Comparison of ENCODE assay signal across 9 mouse cellular contexts in the genomic region with DNA sequence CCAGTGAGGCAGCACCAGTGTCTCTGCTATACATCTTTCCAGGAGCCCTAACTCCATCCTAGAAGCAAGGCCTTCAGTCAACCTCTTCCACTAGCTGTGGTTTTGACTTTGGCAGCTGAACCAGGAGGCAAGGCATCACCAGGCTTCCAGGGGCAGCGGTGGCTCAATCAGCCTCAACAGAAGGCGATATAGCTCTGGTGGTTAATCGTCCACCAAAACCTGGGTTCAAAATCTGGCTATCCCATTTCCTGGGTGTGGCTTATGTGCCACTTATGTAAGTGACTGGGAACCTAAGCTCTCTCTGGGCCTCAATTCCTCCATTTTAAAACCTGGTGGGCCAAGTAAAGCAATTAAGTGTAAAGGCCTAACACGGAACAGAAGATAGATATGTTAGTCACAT. TPM values are rescaled to one million over a fixed set of nuclear protein-coding genes. Genes with fewer than 3 reads are reported as not detected.
DNase-seq lines count a peak whose midpoint lies in the region; ATAC-seq and TF ChIP-seq lines count a peak whose summit lies in the region.
"Had no signal": no experiment of that assay in that cellular context is flagged by ENCODE, and none has a peak within 500 bp of the region (broad histone marks: within the 10 kb centered on the region; RNA-seq: fewer than 3 reads in every experiment).

No protein-coding gene starts in this region.

- DNase-seq in layer of hippocampus, adult 2 months (ENCODE audit: low spot score in 2 of 2): no peak
- no peak for DNase-seq in layer of hippocampus, postnatal 10 days (ENCODE audit: low spot score in 2 of 2)
- DNase-seq in hindbrain, postnatal 0 days (ENCODE audit: low spot score): no peak
- no peak for DNase-seq in midbrain, postnatal 0 days (ENCODE audit: low spot score)
- no peak for DNase-seq in cerebellum, adult 18-20 months
- DNase-seq in left cerebral cortex, adult 11 months (ENCODE audit: low spot score): no peak

- peak; percentile 34; the same call in 1 of the 2 replicates for ATAC-seq in common myeloid progenitor, adult 5-6 weeks (replicated peaks; ENCODE audit: low read depth, poor library complexity, severe bottlenecking)
- ATAC-seq in hindbrain, postnatal 0 days: no peak
- no peak for ATAC-seq in midbrain, postnatal 0 days (ENCODE audit: low FRiP score)
- no peak for ATAC-seq in frontal cortex, adult (ENCODE audit: low TSS enrichment)

- peak overlapping the region; percentile 89 for H3K4me2 ChIP-seq in hindbrain, postnatal 0 days (ENCODE audit: low read depth, low read length)
- H3K4me2 ChIP-seq in midbrain, postnatal 0 days (ENCODE audit: low read depth, low read length, poor library complexity, severe bottlenecking): peak overlapping the region; percentile 93

- peak overlapping the region; percentile 70 for H3K9ac ChIP-seq in hindbrain, postnatal 0 days (replicated peaks; ENCODE audit: low read length)
- H3K9ac ChIP-seq in midbrain, postnatal 0 days (replicated peaks; ENCODE audit: low read length, poor library complexity, severe bottlenecking): peak overlapping the region; percentile 92

- TF ChIP-seq CTCF in layer of hippocampus, adult 2 months (conservative IDR thresholded peaks at IDR 0.05): no peak
- no peak for TF ChIP-seq CTCF in hindbrain, postnatal 0 days (IDR thresholded peaks at IDR 0.05; ENCODE audit: low read depth)
- no peak for TF ChIP-seq CTCF in midbrain, postnatal 0 days (IDR thresholded peaks at IDR 0.05)

- peak overlapping the region; percentile 98 for H3K27ac ChIP-seq in layer of hippocampus, adult 2 months
- peak overlapping the region; percentile 85 for H3K27ac ChIP-seq in hindbrain, postnatal 0 days
- H3K27ac ChIP-seq in midbrain, postnatal 0 days (ENCODE audit: low read depth, low read length): peak overlapping the region; percentile 92

- H3K4me3 ChIP-seq in layer of hippocampus, adult 2 months: peak overlapping the region; percentile 83
- H3K4me3 ChIP-seq in hindbrain, postnatal 0 days (ENCODE audit: low read length): peak overlapping the region; percentile 54
- peak overlapping the region; percentile 76 for H3K4me3 ChIP-seq in midbrain, postnatal 0 days (ENCODE audit: low read depth, low read length)

- peaks cover 12% of the 10 kb centered on the region; the same call in 1 of the 2 replicates for H3K4me1 ChIP-seq in hindbrain, postnatal 0 days (ENCODE audit: insufficient read depth, low read length)
- peaks cover 9% of the 10 kb centered on the region; the same call in 1 of the 2 replicates for H3K4me1 ChIP-seq in midbrain, postnatal 0 days (ENCODE audit: insufficient read depth, low read length)

- no peaks in the 10 kb centered on the region for H3K9me3 ChIP-seq in hindbrain, postnatal 0 days (ENCODE audit: low read length)
- no peaks in the 10 kb centered on the region for H3K9me3 ChIP-seq in midbrain, postnatal 0 days (ENCODE audit: low read length)

- H3K27me3 ChIP-seq in hindbrain, postnatal 0 days (ENCODE audit: insufficient read depth, low read length): no peaks in the 10 kb centered on the region
- H3K27me3 ChIP-seq in midbrain, postnatal 0 days (ENCODE audit: insufficient read depth, low read length): no peaks in the 10 kb centered on the region

- peaks cover 32% of the 10 kb centered on the region for H3K36me3 ChIP-seq in hindbrain, postnatal 0 days (ENCODE audit: insufficient read depth, low read length)
- peaks cover 35% of the 10 kb centered on the region for H3K36me3 ChIP-seq in midbrain, postnatal 0 days (ENCODE audit: insufficient read depth, low read length)

- WGBS in hindbrain, postnatal 0 days: 65% methylated on average over 4 of the region's 4 CpGs
- WGBS in midbrain, postnatal 0 days: 77% methylated on average over 4 of the region's 4 CpGs

RNA-seq across cellular contexts. Expression of a gene that starts 3.3 kb away (rescaled TPM):
- 1 to 10 TPM; 2.4 to 2.9 TPM for total RNA-seq in layer of hippocampus, adult 2 months (2021)
- 1 to 10 TPM in 1 of 2 experiments, under 1 TPM in 1; 0.67 to 2.0 TPM for total RNA-seq in layer of hippocampus, postnatal 10 days (2021)
- total RNA-seq in common myeloid progenitor, adult 5-6 weeks (2017): not detected in 2 replicates
- 0.68 and 1.6 TPM in 2 replicates for total RNA-seq in hindbrain, postnatal 0 days (2014; rRNA removed)
- 2.9 and 3.0 TPM in 2 replicates for polyA plus RNA-seq in hindbrain, postnatal 0 days (2015; fragmentation: Nextera tagmentation; extraction: Ambion mirVana)
- total RNA-seq in midbrain, postnatal 0 days (2014; rRNA removed): 1.9 and 7.4 TPM in 2 replicates
- polyA plus RNA-seq in midbrain, postnatal 0 days (2015; fragmentation: Nextera tagmentation; extraction: Ambion mirVana): 4.6 and 4.8 TPM in 2 replicates
- total RNA-seq: neutrophil, adult 5-6 weeks had no signal

RNA-seq across cellular contexts. Expression of a gene that starts 11.9 kb away (rescaled TPM):
- 100 to 1,000 TPM; 472 to 491 TPM for total RNA-seq in layer of hippocampus, adult 2 months (2021)
- total RNA-seq in layer of hippocampus, postnatal 10 days (2021): 100 to 1,000 TPM; 424 to 481 TPM
- 82.3 and 114 TPM in 2 replicates for total RNA-seq in common myeloid progenitor, adult 5-6 weeks (2017)
- 281 and 419 TPM in 2 replicates for total RNA-seq in hindbrain, postnatal 0 days (2014; rRNA removed)
- 234 and 243 TPM in 2 replicates for polyA plus RNA-seq in hindbrain, postnatal 0 days (2015; fragmentation: Nextera tagmentation; extraction: Ambion mirVana)
- total RNA-seq in midbrain, postnatal 0 days (2014; rRNA removed): 391 and 398 TPM in 2 replicates
- polyA plus RNA-seq in midbrain, postnatal 0 days (2015; fragmentation: Nextera tagmentation; extraction: Ambion mirVana): 261 and 274 TPM in 2 replicates

RNA-seq across cellular contexts. Expression of a gene that starts 12.8 kb away (rescaled TPM):
- 1 to 10 TPM; 5.0 to 6.1 TPM for total RNA-seq in layer of hippocampus, adult 2 months (2021)
- 1 to 10 TPM; 4.7 to 5.4 TPM for total RNA-seq in layer of hippocampus, postnatal 10 days (2021)
- total RNA-seq in common myeloid progenitor, adult 5-6 weeks (2017): not detected in 2 replicates
- 2.9 and 4.9 TPM in 2 replicates for total RNA-seq in hindbrain, postnatal 0 days (2014; rRNA removed)
- 0.33 and 0.38 TPM in 2 replicates for polyA plus RNA-seq in hindbrain, postnatal 0 days (2015; fragmentation: Nextera tagmentation; extraction: Ambion mirVana)
- total RNA-seq in midbrain, postnatal 0 days (2014; rRNA removed): 3.1 and 4.1 TPM in 2 replicates
- polyA plus RNA-seq in midbrain, postnatal 0 days (2015; fragmentation: Nextera tagmentation; extraction: Ambion mirVana): 0.36 and 0.44 TPM in 2 replicates

RNA-seq across cellular contexts. Expression of a gene that starts 36.4 kb away (rescaled TPM):
- total RNA-seq in layer of hippocampus, adult 2 months (2021): 10 to 100 TPM; 23.2 TPM
- 10 to 100 TPM; 26.9 to 40.4 TPM for total RNA-seq in layer of hippocampus, postnatal 10 days (2021)
- not detected in 2 replicates for total RNA-seq in common myeloid progenitor, adult 5-6 weeks (2017)
- total RNA-seq in hindbrain, postnatal 0 days (2014; rRNA removed): 31.2 and 35.4 TPM in 2 replicates
- 10.5 and 11.5 TPM in 2 replicates for polyA plus RNA-seq in hindbrain, postnatal 0 days (2015; fragmentation: Nextera tagmentation; extraction: Ambion mirVana)
- 25.5 and 31.4 TPM in 2 replicates for total RNA-seq in midbrain, postnatal 0 days (2014; rRNA removed)
- 9.0 and 11.7 TPM in 2 replicates for polyA plus RNA-seq in midbrain, postnatal 0 days (2015; fragmentation: Nextera tagmentation; extraction: Ambion mirVana)

RNA-seq across cellular contexts. Expression of a gene that starts 46.3 kb away (rescaled TPM):
- total RNA-seq in layer of hippocampus, adult 2 months (2021): 1 to 10 TPM; 5.3 to 6.0 TPM
- total RNA-seq in layer of hippocampus, postnatal 10 days (2021): 1 to 10 TPM; 4.8 to 5.2 TPM
- 15.6 and 16.7 TPM in 2 replicates for total RNA-seq in common myeloid progenitor, adult 5-6 weeks (2017)
- total RNA-seq in hindbrain, postnatal 0 days (2014; rRNA removed): 4.1 and 5.3 TPM in 2 replicates
- polyA plus RNA-seq in hindbrain, postnatal 0 days (2015; fragmentation: Nextera tagmentation; extraction: Ambion mirVana): 8.8 and 11.0 TPM in 2 replicates
- total RNA-seq in midbrain, postnatal 0 days (2014; rRNA removed): 4.4 and 6.6 TPM in 2 replicates
- polyA plus RNA-seq in midbrain, postnatal 0 days (2015; fragmentation: Nextera tagmentation; extraction: Ambion mirVana): 8.7 and 10.2 TPM in 2 replicates
